Mouse (Mus musculus): Measurements from ENCODE around the gene Ifrd2. TPM values are rescaled to one million over a fixed set of nuclear protein-coding genes. Genes with fewer than 3 reads are reported as not detected.

Gene Ifrd2
- total and polyA plus RNA-seq, 3 experiments: 147 to 292 TPM; not detected in 1

DNA sequence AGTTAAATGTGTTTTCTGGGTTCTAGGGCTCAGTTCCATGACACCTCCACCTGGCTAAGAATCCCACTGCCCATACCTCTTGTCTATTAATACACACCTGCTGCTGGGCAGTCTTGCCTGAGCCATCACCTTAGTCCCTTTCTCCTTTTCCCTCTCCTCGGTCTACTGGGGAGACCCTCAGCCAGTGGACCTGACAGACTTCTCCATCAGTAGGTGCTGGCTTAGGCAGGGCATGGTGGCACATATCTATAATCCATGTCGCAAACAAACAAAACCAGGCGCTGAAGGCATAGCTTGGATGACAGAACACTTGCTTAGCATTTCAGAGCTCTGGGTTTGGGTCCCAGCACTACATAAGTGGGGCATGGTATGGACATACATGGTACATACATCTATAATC is 48.7 kb upstream of the Ifrd2 start:
- TF ChIP-seq MXI1 (IDR thresholded peaks at IDR 0.05; ENCODE audit: low read depth, low read length): no peak
- no peak for TF ChIP-seq TCF12 (IDR thresholded peaks at IDR 0.05; ENCODE audit: low read depth, low read length)
- TF ChIP-seq MAZ (IDR thresholded peaks at IDR 0.05; ENCODE audit: low read depth, low read length): no peak
- no peak for TF ChIP-seq CTCF (IDR thresholded peaks at IDR 0.05 in 2 of 3, conservative IDR thresholded peaks at IDR 0.05 in 1 of 3; ENCODE audit: control insufficient read depth in 1 of 3, insufficient read depth in 1 of 3, low read depth in 2 of 3, low read length in 3 of 3, poor library complexity in 1 of 3, severe bottlenecking in 1 of 3)
- no peak for TF ChIP-seq POLR2AphosphoS5 (IDR thresholded peaks at IDR 0.05; ENCODE audit: borderline replicate concordance, low read depth, low read length)
- TF ChIP-seq BHLHE40 (IDR thresholded peaks at IDR 0.05; ENCODE audit: borderline replicate concordance, low read depth, low read length): no peak
- TF ChIP-seq ZC3H11A (IDR thresholded peaks at IDR 0.05; ENCODE audit: low read depth, low read length): no peak
- no peak for TF ChIP-seq USF1 (IDR thresholded peaks at IDR 0.05; ENCODE audit: low read depth, low read length)
- TF ChIP-seq MYB (IDR thresholded peaks at IDR 0.05; ENCODE audit: low read depth, low read length): no peak
- TF ChIP-seq GABPA (IDR thresholded peaks at IDR 0.05; ENCODE audit: low read depth, low read length): no peak
- TF ChIP-seq POLR2AphosphoS2 (IDR thresholded peaks at IDR 0.05; ENCODE audit: low read length): no peak
- TF ChIP-seq RAD21 (IDR thresholded peaks at IDR 0.05; ENCODE audit: low read depth, low read length): no peak
- TF ChIP-seq MEF2A (IDR thresholded peaks at IDR 0.05; ENCODE audit: extremely low read depth, insufficient replicate concordance, low read depth, low read length, poor library complexity, severe bottlenecking): no peak
- no peak for TF ChIP-seq SMC3 (IDR thresholded peaks at IDR 0.05; ENCODE audit: low read depth, low read length)
- peaks cover 0 to 23% of the 10 kb centered on the region in 2 experiments; a peak in 1 of 4 replicates for H3K4me1 ChIP-seq (ENCODE audit: control insufficient read depth in 1 of 2, insufficient read depth in 2 of 2, low read length in 2 of 2)
- DNase-seq (ENCODE audit: low read depth, low spot score): no peak
- no peak overlapping the region for H3K4me3 ChIP-seq (ENCODE audit: control insufficient read depth in 1 of 2, insufficient read depth in 1 of 2, low read depth in 2 of 2, low read length in 2 of 2)
- H3K27ac ChIP-seq (ENCODE audit: control insufficient read depth, low read depth, low read length): no peak overlapping the region
- H3K9me3 ChIP-seq (replicated peaks; ENCODE audit: insufficient read depth, low read length): no peaks in the 10 kb centered on the region
- peaks cover 45% of the 10 kb centered on the region for H3K79me2 ChIP-seq (ENCODE audit: control insufficient read depth, insufficient read depth, low read length, poor library complexity)
- H3K36me3 ChIP-seq (ENCODE audit: control insufficient read depth in 1 of 2, insufficient read depth in 2 of 2, low read length in 2 of 2): peaks cover 0 to 9% of the 10 kb centered on the region in 2 experiments; a peak in 2 of 4 replicates
- no peak overlapping the region for H3K9ac ChIP-seq (ENCODE audit: control insufficient read depth, low read depth, low read length, poor library complexity, severe bottlenecking)
- H3K27me3 ChIP-seq (ENCODE audit: control insufficient read depth in 1 of 2, insufficient read depth in 2 of 2, low read length in 2 of 2): no peaks in the 10 kb centered on the region

GRCm38 (mm10) chr9:107539940-107540339 is 47.5 kb upstream of the Ifrd2 start:
- TF ChIP-seq MAFK (IDR thresholded peaks at IDR 0.05; ENCODE audit: borderline replicate concordance, low read depth, low read length) (no peak), BHLHE40 (IDR thresholded peaks at IDR 0.05; ENCODE audit: borderline replicate concordance, low read depth, low read length) (no peak), JUND (IDR thresholded peaks at IDR 0.05; ENCODE audit: low read depth, low read length) (no peak), MEF2A (IDR thresholded peaks at IDR 0.05; ENCODE audit: extremely low read depth, insufficient replicate concordance, low read depth, low read length, poor library complexity, severe bottlenecking) (no peak), ZKSCAN1 (IDR thresholded peaks at IDR 0.05; ENCODE audit: low read depth, low read length) (no peak), ZC3H11A (IDR thresholded peaks at IDR 0.05; ENCODE audit: low read depth, low read length) (no peak), HCFC1 (IDR thresholded peaks at IDR 0.05; ENCODE audit: low read depth, low read length) (no peak), KAT2A (conservative IDR thresholded peaks at IDR 0.05; ENCODE audit: low read depth, low read length) (no peak)
- no peak overlapping the region for H3K9ac ChIP-seq (ENCODE audit: control insufficient read depth, low read depth, low read length, poor library complexity, severe bottlenecking)
- H3K27ac ChIP-seq (ENCODE audit: control insufficient read depth, low read depth, low read length): no peak overlapping the region
- peaks cover 34% of the 10 kb centered on the region for H3K79me2 ChIP-seq (ENCODE audit: control insufficient read depth, insufficient read depth, low read length, poor library complexity)
- H3K27me3 ChIP-seq (ENCODE audit: control insufficient read depth in 1 of 2, insufficient read depth in 2 of 2, low read length in 2 of 2): no peaks in the 10 kb centered on the region
- H3K36me3 ChIP-seq (ENCODE audit: control insufficient read depth in 1 of 2, insufficient read depth in 2 of 2, low read length in 2 of 2): peaks cover 0 to 9% of the 10 kb centered on the region in 2 experiments; a peak in 2 of 4 replicates
- peaks cover 0 to 23% of the 10 kb centered on the region in 2 experiments; a peak in 1 of 4 replicates for H3K4me1 ChIP-seq (ENCODE audit: control insufficient read depth in 1 of 2, insufficient read depth in 2 of 2, low read length in 2 of 2)
- H3K4me3 ChIP-seq (ENCODE audit: control insufficient read depth in 1 of 2, insufficient read depth in 1 of 2, low read depth in 2 of 2, low read length in 2 of 2): no peak overlapping the region
- no peak for DNase-seq (ENCODE audit: low read depth, low spot score)
- H3K9me3 ChIP-seq (replicated peaks; ENCODE audit: insufficient read depth, low read length): no peaks in the 10 kb centered on the region

Data from MEL (cell line).